Mouse (Mus musculus) megakaryocyte, embryonic 14.5 days (primary cell): Measurements from ENCODE around the gene Tacc2.

Experiments used
- FLI1 ChIP-seq: IDR thresholded peaks from 2 replicates; pipeline ENCODE4 v1.6.1; 2012; ENCODE audit warnings: low read length, inconsistent platforms, mixed read lengths
- GATA1 ChIP-seq: IDR thresholded peaks from 3 replicates; pipeline ENCODE4 v1.6.1; 2012; ENCODE audit warnings: mixed read lengths, low read length, inconsistent platforms, borderline replicate concordance

DNA sequence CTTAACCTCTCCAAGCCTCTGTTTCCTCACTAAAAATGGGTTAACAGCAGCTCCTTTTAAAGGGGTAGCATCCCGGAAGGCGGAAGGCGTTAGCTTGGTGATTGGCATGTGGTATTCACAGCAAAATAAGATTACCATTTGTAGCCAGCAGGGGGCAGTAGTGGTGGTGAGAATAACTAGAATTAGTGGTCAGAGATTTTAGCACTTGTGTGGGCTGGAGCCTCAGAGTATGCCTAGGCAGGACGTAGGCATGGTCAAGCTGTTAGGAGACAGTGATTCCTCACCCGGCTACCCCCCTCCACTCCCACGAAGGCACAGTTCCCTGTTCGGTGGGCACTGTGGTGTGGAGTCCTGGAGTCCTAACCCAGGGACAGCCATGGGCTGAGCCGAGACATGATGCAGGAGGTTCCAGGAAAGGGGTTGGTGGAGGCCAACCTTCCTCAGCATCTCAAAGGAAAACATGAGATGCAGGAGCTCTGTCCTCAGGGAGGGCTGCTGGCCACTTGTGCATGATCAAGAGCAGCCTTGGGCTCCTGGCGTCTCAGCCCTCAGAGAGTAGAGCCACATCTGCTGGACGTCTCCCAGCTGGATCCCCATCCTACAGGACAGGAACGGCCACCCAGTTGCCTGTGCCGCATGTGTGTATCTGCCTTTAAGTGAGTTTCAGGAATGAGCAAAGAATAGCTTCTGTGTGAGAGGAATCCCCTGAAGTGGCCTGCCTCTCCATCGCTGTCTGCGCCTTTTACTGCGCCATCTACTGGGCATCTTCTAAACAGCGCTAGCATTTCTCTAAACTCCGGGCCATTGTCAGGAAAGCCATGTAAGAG is 185.0 kb downstream of the Tacc2 start:
- no peak for TF ChIP-seq GATA1
- TF ChIP-seq FLI1, result no peak
